Mouse (Mus musculus) central nervous system, embryonic 14 days (tissue): ENCODE data around the gene Shroom1. TPM values are rescaled to one million over a fixed set of nuclear protein-coding genes. Genes with fewer than 3 reads are reported as not detected.

Source experiments
- polyA plus RNA-seq: library from polyadenylated mRNA; depleted of rRNA; stranded (reverse); fragments of >200 nt; gene quantifications from 2 replicates; pipeline ENCODE4 v1.2.3, GENCODE M21; 2012; rRNA removed

The Shroom1 gene
- 2.3 and 4.0 TPM in 2 replicates for polyA plus RNA-seq

GRCm38 (mm10) chr11:53456474-53457371 lies at the start of gene Shroom1, which contains the start of gene Gm10447:
Gene Shroom1, plus strand, starts transcription at chr11:53457205.
Gene Gm10447, minus strand, starts transcription at chr11:53457110.

GRCm38 (mm10) chr11:53423036-53423435 lies 34.0 kb upstream of the Shroom1 start, which contains the start of gene Leap2:
Gene Leap2, minus strand, starts transcription at chr11:53423170.

DNA sequence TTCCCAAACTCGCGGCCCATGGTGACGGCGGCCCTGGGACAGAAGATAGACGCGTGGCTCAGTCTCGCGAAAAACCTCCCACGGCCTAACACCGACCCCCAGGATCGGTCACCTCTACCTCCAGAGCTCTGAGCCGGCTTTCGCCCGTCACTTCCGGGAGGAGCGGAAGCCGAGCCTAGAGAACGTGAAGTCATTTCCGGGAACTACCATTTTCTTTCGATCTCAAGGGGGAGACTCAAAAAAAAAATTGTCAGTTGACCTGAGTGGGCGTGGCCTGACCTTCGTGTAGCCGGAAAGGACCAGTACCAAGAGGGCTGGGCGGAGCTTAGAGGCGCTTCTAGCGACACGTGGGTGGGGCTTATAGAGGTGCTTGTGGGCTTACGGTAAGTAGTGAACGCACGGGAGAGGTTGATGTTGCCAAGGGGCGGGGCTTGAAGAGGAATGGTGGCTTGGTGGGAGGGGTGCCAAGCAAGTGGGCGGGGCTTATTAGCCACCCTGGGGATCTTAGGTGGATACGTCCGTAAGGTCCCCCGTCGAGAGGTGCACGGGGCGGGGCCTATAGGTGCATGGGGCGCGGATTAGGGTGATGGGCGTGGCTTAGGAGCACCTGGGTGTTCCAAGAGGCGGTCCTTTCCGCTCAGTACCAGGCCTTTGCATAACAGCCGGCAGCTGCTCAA lies 26.2 kb upstream of the Shroom1 start, which contains the start of the genes Uqcrq and Gdf9:
Gene Uqcrq (minus strand): TSS at position 162 of the 677 bp plus-strand sequence.
Gene Gdf9 (plus strand): TSS at position 354 of the 677 bp plus-strand sequence.

GRCm38 (mm10) chr11:53469968-53470695 lies 13.1 kb downstream of the Shroom1 start, which contains the start of gene Gm9837:
Gene Gm9837, minus strand, starts transcription at chr11:53470479.

GRCm38 (mm10) chr11:53479783-53480301 lies 22.8 kb downstream of the Shroom1 start, which contains the start of the genes Gm9945 and Sowaha:
Gene Gm9945, plus strand, starts transcription at chr11:53480166.
Gene Sowaha, minus strand, starts transcription at chr11:53480274.

Other genes starting within 250 kb of the Shroom1 start
- gene Hspa4, start 156.7 kb upstream of the Shroom1 start, polyA plus RNA-seq = 80.5 and 86.7 TPM in 2 replicates
- 10.5 and 11.4 TPM in 2 replicates for gene Zcchc10, start 132.5 kb upstream of the Shroom1 start, polyA plus RNA-seq
- gene Aff4, start 106.4 kb upstream of the Shroom1 start, polyA plus RNA-seq = 53.7 and 61.3 TPM in 2 replicates
- 0.25 TPM in 1 of 2 replicates, not detected in the other for gene Leap2, start 34.0 kb upstream of the Shroom1 start, polyA plus RNA-seq
- 288 and 294 TPM in 2 replicates for gene Uqcrq, start 26.4 kb upstream of the Shroom1 start, polyA plus RNA-seq
- 2.4 and 2.6 TPM in 2 replicates for gene Gdf9, start 26.2 kb upstream of the Shroom1 start, polyA plus RNA-seq
- gene Gm10447, start 95 bp upstream of the Shroom1 start, polyA plus RNA-seq = 0.06 and 0.25 TPM in 2 replicates
- gene Gm9837, start 13.3 kb downstream of the Shroom1 start, polyA plus RNA-seq = not detected in 2 replicates
- not detected in 2 replicates for gene Gm9945, start 23.0 kb downstream of the Shroom1 start, polyA plus RNA-seq
- 0.81 and 1.2 TPM in 2 replicates for gene Sowaha, start 23.1 kb downstream of the Shroom1 start, polyA plus RNA-seq
- 38.6 and 46.0 TPM in 2 replicates for gene Sept8, start 62.1 kb downstream of the Shroom1 start, polyA plus RNA-seq
- gene Kif3a, start 110.2 kb downstream of the Shroom1 start, polyA plus RNA-seq = 89.6 and 93.3 TPM in 2 replicates
- not detected in 2 replicates for gene Il4, start 161.5 kb downstream of the Shroom1 start, polyA plus RNA-seq
- gene Il13, start 177.5 kb downstream of the Shroom1 start, polyA plus RNA-seq = not detected in 2 replicates